9 mouse cellular contexts compared by ENCODE assay signal in the genomic region with DNA sequence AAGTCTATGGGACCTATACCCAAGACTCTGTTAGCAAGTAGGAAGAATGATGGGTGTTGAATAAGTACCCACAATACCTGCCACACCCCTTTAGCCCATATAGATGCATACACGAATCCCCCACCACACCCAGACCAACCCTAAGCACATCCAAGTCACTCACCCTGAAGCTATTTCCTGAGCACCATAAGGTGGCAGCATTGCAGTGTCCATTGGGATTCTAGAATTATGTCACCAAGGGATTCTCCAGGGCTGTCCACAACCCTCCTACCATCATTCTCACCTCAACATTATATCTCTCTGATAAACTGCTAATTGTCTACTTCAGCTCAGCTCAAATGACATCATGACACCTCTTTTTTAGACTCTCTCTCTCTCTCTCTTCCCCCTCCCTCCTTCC. TPM values are rescaled to one million over a fixed set of nuclear protein-coding genes. Genes with fewer than 3 reads are reported as not detected.
DNase-seq lines count a peak whose midpoint lies in the region; ATAC-seq and TF ChIP-seq lines count a peak whose summit lies in the region.
"Had no signal": no experiment of that assay in that cellular context is flagged by ENCODE, and none has a peak within 500 bp of the region (broad histone marks: within the 10 kb centered on the region; RNA-seq: fewer than 3 reads in every experiment).

No protein-coding gene starts in this region.

- peak; percentile 35 for TF ChIP-seq CTCF in liver, adult 2 months (IDR thresholded peaks at IDR 0.05; ENCODE audit: low read depth, low read length)
- TF ChIP-seq CTCF in cortical plate, adult 2 months (IDR thresholded peaks at IDR 0.05; ENCODE audit: extremely low read depth, insufficient read depth, low read length) = peak; percentile 79

- no peak overlapping the region for H3K4me3 ChIP-seq in liver, adult 2 months (ENCODE audit: insufficient read depth, low read depth, low read length)
- H3K4me3 ChIP-seq in liver, embryonic 12.5 days = no peak overlapping the region
- H3K4me3 ChIP-seq in cortical plate, adult 2 months (ENCODE audit: insufficient read depth, low read length) = no peak overlapping the region
- H3K4me3 ChIP-seq: myocyte had no signal

- H3K79me2 ChIP-seq in liver, adult 2 months (ENCODE audit: control insufficient read depth, insufficient read depth, low read length) = no peaks in the 10 kb centered on the region

- no peaks in the 10 kb centered on the region for H3K27me3 ChIP-seq in liver, adult 2 months (ENCODE audit: control insufficient read depth, insufficient read depth, low read length)
- no peaks in the 10 kb centered on the region for H3K27me3 ChIP-seq in liver, embryonic 12.5 days (replicated peaks)

- no peaks in the 10 kb centered on the region for H3K36me3 ChIP-seq in liver, adult 2 months (ENCODE audit: control insufficient read depth, insufficient read depth, low read length)
- H3K36me3 ChIP-seq in liver, embryonic 12.5 days = no peaks in the 10 kb centered on the region

- 44% methylated on average over 1 of the region's 1 CpGs for WGBS in liver, adult 2 months
- 17% methylated on average over 1 of the region's 1 CpGs for WGBS in liver, embryonic 12.5 days (ENCODE audit: insufficient replicate concordance)

- no peak for TF ChIP-seq POLR2A in liver, adult 2 months (IDR thresholded peaks at IDR 0.05; ENCODE audit: extremely low read depth, insufficient read depth, low read length)
- TF ChIP-seq POLR2A in cortical plate, adult 2 months (IDR thresholded peaks at IDR 0.05; ENCODE audit: extremely low read depth, insufficient read depth, low read length) = no peak

- ATAC-seq in liver, embryonic 12.5 days = no peak

- H3K4me1 ChIP-seq in liver, adult 2 months (ENCODE audit: control insufficient read depth, insufficient read depth, low read length) = no peaks in the 10 kb centered on the region
- H3K4me1 ChIP-seq in liver, embryonic 12.5 days = no peaks in the 10 kb centered on the region
- H3K4me1 ChIP-seq in cortical plate, adult 2 months (ENCODE audit: control insufficient read depth, insufficient read depth, low read length) = peaks cover 2% of the 10 kb centered on the region; the same call in 1 of the 2 replicates

- H3K9me3 ChIP-seq in liver, embryonic 12.5 days (replicated peaks) = no peaks in the 10 kb centered on the region

- peak; percentile 33 to 35 for DNase-seq in cerebellum, postnatal 10 days
- DNase-seq in cerebellum, adult 9-10 months = no peak
- no peak for DNase-seq in liver, adult 2 months (ENCODE audit: extremely low read depth, low read depth, low spot score)
- peak; percentile 33 for DNase-seq in lung, postnatal 25 days (ENCODE audit: low spot score)
- DNase-seq in right cerebral cortex, postnatal 4 days = no peak
- no peak for DNase-seq in gastrocnemius, postnatal 10 days

- no peak overlapping the region for H3K4me2 ChIP-seq in liver, embryonic 12.5 days

- H3K9ac ChIP-seq in liver, adult 2 months (ENCODE audit: low read depth, low read length) = no peak overlapping the region
- no peak overlapping the region for H3K9ac ChIP-seq in liver, embryonic 12.5 days

- H3K27ac ChIP-seq in liver, adult 2 months (replicated peaks; ENCODE audit: insufficient read depth, low read depth, low read length) = no peak overlapping the region
- H3K27ac ChIP-seq in liver, embryonic 12.5 days = no peak overlapping the region
- no peak overlapping the region for H3K27ac ChIP-seq in cortical plate, adult 2 months (ENCODE audit: insufficient read depth, low read length)

RNA-seq across cellular contexts. Expression of a gene that starts 15.7 kb away (rescaled TPM):
- 0.37 and 0.81 TPM in 2 replicates for total RNA-seq in liver, adult 2 months (2014; rRNA removed)
- polyA plus RNA-seq in liver, adult 2 months (2012; rRNA removed) = 0.16 and 0.34 TPM in 2 replicates
- 2.6 and 3.7 TPM in 2 replicates for polyA plus RNA-seq in liver, embryonic 12.5 days (2016; fragmentation: Nextera tagmentation; extraction: Ambion mirVana)
- polyA plus RNA-seq in cortical plate, adult 2 months (2012; rRNA removed) = 1.5 and 2.0 TPM in 2 replicates
- 1 to 10 TPM in 1 of 2 experiments, under 1 TPM in 1; 0.47 to 1.5 TPM for total RNA-seq in gastrocnemius, postnatal 10 days (2021)

Comparison
In these comparisons a context has a peak if more than half of its experiments do, and no peak if none do; other contexts are left out.
1. DNase-seq: peak in cerebellum, postnatal 10 days (2 of 2) and lung, postnatal 25 days (single experiment); none in cerebellum, adult 9-10 months (single experiment), liver, adult 2 months (single experiment), right cerebral cortex, postnatal 4 days (single experiment) and gastrocnemius, postnatal 10 days (single experiment).